Mouse (Mus musculus): Measurements from ENCODE around the gene Spata9.

- TF ChIP-seq POLR2A (IDR thresholded peaks at IDR 0.05; ENCODE audit: control insufficient read depth, low read depth, low read length) (no peak), CTCF (IDR thresholded peaks at IDR 0.05; ENCODE audit: control insufficient read depth, insufficient read depth, insufficient replicate concordance, low read depth, low read length) (no peak)
Measured at GRCm38 (mm10) chr13:76021782-76022181, 54.8 kb downstream of the Spata9 start.

All from testis, adult 2 months (tissue).